Mouse (Mus musculus): ENCODE data around the gene Cep131. TPM values are rescaled to one million over a fixed set of nuclear protein-coding genes. Genes with fewer than 3 reads are reported as not detected.

Cep131 gene
- total RNA-seq, 2 experiments from 2014 or later = 9.6 to 11.5 TPM

DNA sequence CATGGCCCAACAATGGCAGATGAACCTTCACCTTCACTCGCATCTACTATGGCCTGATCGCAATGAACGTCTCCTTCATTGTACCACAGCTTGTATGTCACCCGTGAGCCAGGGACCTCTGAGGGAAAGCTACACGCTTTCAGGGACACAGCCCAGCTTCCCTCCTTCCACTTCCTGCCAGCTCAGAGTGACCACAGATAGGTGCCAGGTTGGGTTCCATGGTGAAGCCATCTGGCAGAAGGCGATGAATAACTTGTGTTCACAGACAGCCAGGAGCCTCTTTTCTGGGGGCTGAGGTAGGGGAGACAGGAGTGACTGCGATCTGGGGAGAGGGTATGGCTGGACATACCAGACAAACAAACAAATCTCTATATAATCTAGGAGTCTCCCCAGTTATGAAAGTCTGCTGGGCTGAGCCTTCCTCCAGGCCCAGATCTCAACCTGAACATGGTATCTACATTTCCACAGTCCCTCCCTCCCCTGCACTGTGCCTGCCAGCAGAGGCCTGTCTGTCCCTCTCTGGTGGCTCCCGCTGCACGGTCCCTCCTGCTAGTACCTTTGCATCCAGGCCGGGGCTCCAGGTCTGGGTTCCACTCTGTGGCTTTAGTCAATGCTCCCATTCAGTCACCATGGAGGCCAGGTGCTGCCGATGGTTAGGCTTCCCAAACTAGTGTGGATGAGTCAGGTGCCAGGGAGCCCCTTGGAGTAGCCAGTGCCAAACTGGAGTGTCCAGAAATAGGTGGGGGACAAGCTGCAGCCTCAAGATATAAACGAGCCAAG lies 30.5 kb downstream of the Cep131 start:
- intact Hi-C loops (cut with DNase I) = no loop called here
- no peak for DNase-seq

- intact Hi-C loops (cut with DNase I) = no loop called here
- no peak for DNase-seq
Measured at GRCm38 (mm10) chr11:120053846-120054245, 32.8 kb downstream of the Cep131 start.

DNA sequence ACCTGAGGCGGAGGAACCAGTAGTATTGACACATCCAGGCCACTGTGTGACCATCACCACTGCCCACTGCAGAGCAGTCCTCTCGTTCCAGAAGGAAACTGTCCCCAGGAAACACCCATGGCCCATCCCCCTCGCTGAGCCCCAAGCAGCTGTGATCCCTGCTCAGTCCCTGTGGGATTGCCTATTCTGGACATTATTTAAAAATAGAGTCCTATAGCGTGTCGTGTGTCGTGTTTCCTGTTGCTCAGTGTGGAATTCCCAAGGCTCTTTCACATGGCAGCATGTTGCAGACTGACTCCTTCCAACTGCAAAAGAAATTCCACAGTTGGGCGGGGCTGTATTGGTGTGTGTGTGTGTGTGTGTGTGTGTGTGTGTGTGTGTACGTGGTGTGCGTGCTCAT lies 34.4 kb downstream of the Cep131 start:
- intact Hi-C loops (cut with DNase I) = no loop called here
- DNase-seq = no peak

GRCm38 (mm10) chr11:120051124-120051811 lies 35.4 kb downstream of the Cep131 start:
- no peak for DNase-seq

GRCm38 (mm10) chr11:120049067-120049466 lies 37.6 kb downstream of the Cep131 start:
- no peak for DNase-seq
- intact Hi-C loops (cut with DNase I) = no loop called here

More at GRCm38 (mm10) chr11:120051124-120051811, 35.4 kb downstream of the Cep131 start:
- intact Hi-C loops (cut with DNase I) = no loop called here

GRCm38 (mm10) chr11:120048252-120048556 lies 38.4 kb downstream of the Cep131 start:
- intact Hi-C loops (cut with DNase I) = no loop called here
- no peak for DNase-seq

GRCm38 (mm10) chr11:120047531-120048251 lies 38.9 kb downstream of the Cep131 start:
- intact Hi-C loops (cut with DNase I) = no loop called here
- no peak for DNase-seq

- intact Hi-C loops (cut with DNase I) = no loop called here
- DNase-seq = peak in 1 of 2 experiments; percentile 42
Measured at GRCm38 (mm10) chr11:120046553-120047191, 40.0 kb downstream of the Cep131 start, which contains the start of gene Aatk. Gene Aatk, minus strand, starts transcription at chr11:120047167.

GRCm38 (mm10) chr11:120045839-120046552 lies 40.6 kb downstream of the Cep131 start:
- DNase-seq = no peak
- intact Hi-C loops (cut with DNase I) = no loop called here

DNA sequence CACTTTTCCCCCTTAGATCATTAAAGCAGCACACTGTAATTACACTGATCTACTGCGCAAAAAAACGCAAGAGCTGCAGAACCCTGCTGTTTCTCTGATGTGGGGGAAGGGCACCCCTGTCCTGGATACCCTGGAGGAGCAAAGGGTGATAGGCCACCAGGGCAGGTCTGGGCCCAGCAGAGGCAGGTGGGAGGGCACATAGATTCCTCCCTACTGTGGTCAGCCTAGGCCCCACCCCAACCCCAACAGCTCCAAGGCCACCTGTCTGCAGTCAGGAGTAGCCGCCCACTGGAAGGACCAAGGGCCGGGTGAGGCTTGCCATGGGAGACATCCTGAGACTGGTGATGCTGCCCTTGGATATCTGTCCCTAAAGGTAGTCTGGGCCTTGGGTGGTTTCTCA lies 41.3 kb downstream of the Cep131 start:
- DNase-seq = no peak
- intact Hi-C loops (cut with DNase I) = no loop called here

DNA sequence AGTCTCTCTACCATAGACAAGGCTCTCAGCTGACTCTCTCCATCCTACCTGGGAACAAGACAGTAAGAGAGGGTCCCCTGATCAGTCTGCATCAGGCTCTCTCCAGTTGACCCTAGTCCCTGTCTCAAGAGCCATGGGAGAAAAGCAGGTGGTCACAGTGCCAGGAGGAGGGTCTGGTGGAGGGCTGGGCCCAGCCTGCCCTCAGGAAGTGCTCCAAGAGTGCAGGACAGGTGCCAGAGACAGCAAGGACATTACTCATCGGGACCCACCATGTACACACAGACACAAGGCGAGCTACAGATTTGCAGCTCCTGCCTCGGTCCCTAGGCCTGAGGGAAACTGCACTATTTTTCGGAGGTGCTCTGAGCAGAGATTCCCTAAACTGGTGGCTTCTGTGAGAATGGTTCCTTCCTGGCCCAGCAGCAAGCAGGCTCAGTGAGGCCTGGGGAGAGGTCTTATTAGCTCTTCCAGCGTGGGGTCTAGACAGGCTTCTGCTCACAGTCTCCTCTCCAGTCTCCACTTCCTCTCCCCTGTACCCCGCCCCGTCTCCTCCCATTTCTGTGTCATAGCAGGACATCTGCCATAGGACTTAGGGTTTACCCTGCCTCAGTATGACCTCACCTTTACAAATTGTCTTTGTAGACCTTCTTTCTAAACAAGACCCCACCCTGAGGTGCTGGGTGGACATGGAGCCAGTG lies 44.3 kb downstream of the Cep131 start:
- DNase-seq = peak in 1 of 2 experiments; percentile 28
- intact Hi-C loops (cut with DNase I) = no loop called here

DNA sequence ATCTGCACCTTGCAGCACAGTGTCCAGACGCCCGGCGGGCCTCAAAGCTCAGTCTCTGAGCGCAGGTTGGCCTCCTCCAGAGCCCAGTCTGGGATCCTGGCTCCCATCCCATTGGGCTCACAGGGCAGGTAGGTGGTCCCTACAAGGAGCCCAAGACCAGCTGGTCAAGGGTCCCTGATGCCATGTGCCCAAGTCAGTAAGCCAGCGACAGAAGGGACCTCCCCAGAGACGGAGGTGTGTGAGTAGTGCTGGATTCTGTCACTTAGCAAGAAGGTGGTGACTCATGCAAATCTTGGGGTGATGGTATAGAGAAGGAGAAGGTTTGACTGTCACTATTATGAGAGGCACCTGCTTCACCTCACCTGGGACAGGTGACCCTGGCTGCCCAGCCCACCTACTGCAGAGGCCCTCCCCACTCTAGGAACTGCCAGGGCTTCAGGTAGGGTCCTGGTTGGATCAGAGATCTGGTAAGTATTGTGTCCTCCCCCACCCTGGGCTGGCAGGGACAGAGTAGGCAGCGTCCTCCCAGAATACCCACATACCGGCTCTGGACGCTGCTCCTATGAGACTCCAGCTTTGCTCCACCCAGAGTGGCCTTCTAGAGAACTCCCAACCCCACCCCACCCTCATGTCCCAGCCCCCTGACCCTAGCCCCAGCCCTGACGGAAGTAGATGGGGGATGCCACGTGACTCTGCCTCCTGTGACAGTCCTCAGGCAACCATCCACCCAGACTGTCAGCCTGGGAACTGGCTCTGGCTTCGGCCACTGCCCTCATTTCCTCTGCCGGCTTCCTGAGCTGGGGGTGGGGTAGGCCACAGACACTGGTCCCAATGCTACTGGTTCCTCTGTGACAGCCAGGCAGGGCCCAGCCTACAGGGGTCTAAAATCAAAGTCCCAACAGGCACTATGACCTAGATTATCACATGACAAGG lies 45.2 kb downstream of the Cep131 start:
- DNase-seq = peak; percentile 76 to 77
- intact Hi-C loops (cut with DNase I) = no loop called here

DNA sequence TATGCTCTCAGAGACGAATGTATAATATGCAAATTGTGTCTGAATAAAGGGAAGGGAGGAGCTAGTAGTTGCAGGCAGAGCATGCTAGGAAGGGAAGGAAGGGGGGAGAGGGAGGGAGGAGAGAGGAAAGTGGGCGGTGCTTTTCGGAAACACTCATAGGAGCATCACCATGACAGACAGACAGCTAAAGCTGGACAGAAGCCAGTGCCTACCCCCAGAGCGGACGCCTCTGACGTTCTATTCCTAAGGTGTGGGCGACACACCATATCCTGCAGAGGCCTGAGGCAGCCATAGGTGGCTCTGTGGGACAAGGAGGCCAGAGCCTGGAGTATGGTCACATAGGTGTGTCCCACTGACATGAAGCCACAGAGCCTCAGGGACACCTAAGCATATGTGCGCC lies 46.2 kb downstream of the Cep131 start:
- intact Hi-C loops (cut with DNase I) = no loop called here
- DNase-seq = no peak

DNA sequence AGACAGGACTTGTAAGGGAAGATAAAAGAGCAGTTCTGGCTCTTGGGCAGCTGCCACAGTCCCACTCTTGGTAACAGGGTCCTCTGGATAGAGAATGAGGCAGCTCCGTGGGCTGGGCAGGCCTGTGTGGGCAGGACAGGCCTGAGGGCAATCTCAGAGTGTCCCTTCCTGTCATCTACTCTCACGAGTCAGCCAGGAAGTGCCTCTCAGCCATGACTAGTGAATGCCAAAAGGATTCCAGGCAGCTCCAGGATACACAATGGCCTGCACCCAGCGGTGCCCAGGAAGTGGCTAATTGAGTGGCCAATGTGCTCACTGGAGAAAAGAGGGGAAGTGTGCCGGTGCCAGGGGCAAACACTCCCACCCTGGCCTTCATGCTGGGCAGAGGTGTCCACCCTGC lies 47.0 kb downstream of the Cep131 start:
- intact Hi-C loops (cut with DNase I) = no loop called here
- peak in 1 of 2 experiments; percentile 33 for DNase-seq

- intact Hi-C loops (cut with DNase I) = no loop called here
- DNase-seq = no peak
Measured at GRCm38 (mm10) chr11:120034762-120035161, 51.9 kb downstream of the Cep131 start.

DNA sequence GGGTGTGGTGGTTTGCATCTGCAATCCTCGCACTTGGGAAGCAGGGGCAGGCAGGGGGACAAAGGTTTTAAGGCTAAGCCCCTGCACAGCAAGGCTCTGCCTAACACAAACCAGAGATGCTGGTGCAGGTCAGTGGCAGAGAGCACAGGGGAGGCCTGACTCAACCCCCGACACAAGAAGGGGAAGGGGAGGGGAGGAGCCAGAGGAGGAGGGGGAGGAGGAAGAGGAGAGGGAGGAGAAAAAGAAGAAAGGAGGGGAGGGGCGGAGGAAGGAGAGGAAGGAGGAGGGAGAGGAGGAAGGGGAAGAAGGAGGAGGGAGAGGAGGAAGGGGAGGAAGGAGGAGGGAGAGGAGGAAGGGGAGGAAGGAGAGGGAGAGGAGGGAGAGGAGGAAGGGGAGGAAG lies 52.3 kb downstream of the Cep131 start:
- intact Hi-C loops (cut with DNase I) = no loop called here
- no peak for DNase-seq

DNA sequence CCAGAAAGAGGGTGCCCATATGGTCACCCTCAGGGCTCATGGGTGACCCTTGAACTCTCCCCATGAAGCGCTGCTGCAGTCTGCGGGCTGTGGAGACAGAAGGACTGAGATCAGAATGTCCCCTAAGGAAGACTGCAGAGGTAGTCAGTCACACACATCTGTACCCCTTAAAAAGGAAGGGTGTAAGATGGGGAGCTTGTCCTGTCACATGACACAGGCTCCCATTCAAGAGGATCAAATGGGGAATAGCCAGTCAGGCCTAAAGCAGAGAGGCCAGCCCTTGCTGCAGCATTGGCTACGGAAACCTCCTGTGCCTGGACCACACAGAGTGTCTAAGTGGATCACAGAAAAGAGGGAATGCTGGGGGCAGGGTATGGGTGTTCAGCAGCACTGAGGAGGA lies 53.2 kb downstream of the Cep131 start:
- DNase-seq = no peak
- intact Hi-C loops (cut with DNase I) = no loop called here

GRCm38 (mm10) chr11:120032052-120032451 lies 54.6 kb downstream of the Cep131 start:
- no peak for DNase-seq
- intact Hi-C loops (cut with DNase I) = no loop called here

All from heart, postnatal 36 days (tissue).